Mouse (Mus musculus) liver, postnatal 0 days (tissue): Measurements from ENCODE around the gene Ubxn7. TPM values are rescaled to one million over a fixed set of nuclear protein-coding genes. Genes with fewer than 3 reads are reported as not detected.

Experiments
- ATAC-seq: fragments of 200-750 bp; cut with Nextera tagmentation; 2 replicates; pipeline ENCODE4 v1.8.0; 2017; ENCODE audit warnings: mild to moderate bottlenecking, moderate library complexity
- DNase-seq: peaks from one replicate; pipeline ENCODE4 v3.0.0-alpha.2; 2016
- H3K27ac ChIP-seq: fragments of 300-500 bp; sonication (generic); 2 replicates; pipeline ENCODE4 v1.5.1; 2014; ENCODE audit warnings: antibody characterized with exemption, moderate library complexity, mild to moderate bottlenecking, low read depth
- H3K27me3 ChIP-seq: fragments of 300-500 bp; sonication (generic); 2 replicates; pipeline ENCODE4 v1.6.1; 2014; ENCODE audit warnings: low read length, control low read depth, mixed read lengths; ENCODE audit not compliant: insufficient read depth
- H3K36me3 ChIP-seq: fragments of 300-500 bp; sonication (generic); replicated peaks from 2 replicates; pipeline ENCODE4 v1.6.1; 2014; ENCODE audit warnings: mild to moderate bottlenecking, control low read depth, low read length, moderate library complexity, mixed read lengths; ENCODE audit not compliant: insufficient read depth
- H3K4me1 ChIP-seq: fragments of 300-500 bp; sonication (generic); 2 replicates; pipeline ENCODE4 v1.6.1; 2014; ENCODE audit warnings: antibody characterized with exemption, mild to moderate bottlenecking, control low read depth; ENCODE audit not compliant: insufficient read depth
- H3K4me2 ChIP-seq: fragments of 300-500 bp; sonication (generic); 2 replicates; pipeline ENCODE4 v1.6.1; 2014; ENCODE audit warnings: low read depth, mild to moderate bottlenecking, low read length, moderate library complexity, mixed read lengths
- H3K4me3 ChIP-seq: fragments of 300-500 bp; sonication (generic); 2 replicates; pipeline ENCODE4 v1.5.1; 2014; ENCODE audit warnings: low read depth, low read length
- H3K9ac ChIP-seq: fragments of 300-500 bp; sonication (generic); replicated peaks from 2 replicates; pipeline ENCODE4 v1.6.1; 2014; ENCODE audit warnings: mild to moderate bottlenecking, moderate library complexity
- H3K9me3 ChIP-seq: fragments of 300-500 bp; sonication (generic); 2 replicates; pipeline ENCODE4 v1.6.1; 2016; ENCODE audit warnings: mild to moderate bottlenecking, control low read depth, low read length, mixed read lengths
- CTCF ChIP-seq: sonication (generic); IDR thresholded peaks from 2 replicates; pipeline ENCODE4 v1.5.1; 2016; ENCODE audit warnings: antibody characterized with exemption, low read depth
- EP300 ChIP-seq: IDR thresholded peaks from 2 replicates; pipeline ENCODE4 v1.6.1; 2016; ENCODE audit warnings: antibody characterized with exemption, low read depth, mild to moderate bottlenecking
- WGBS: fragments of 180-500 bp; shearing (Covaris S2); extraction: QIAGEN DNeasy Blood & Tissue Kit; methylation state at CpG from one replicate; pipeline ENCODE4 v1.1.7; 2014; ENCODE audit not compliant: insufficient replicate concordance; 5-methylcytosine and 5-hydroxymethylcytosine counted together
- polyA plus RNA-seq: library from polyadenylated mRNA; unstranded; fragments of >200 nt; fragmentation: Nextera tagmentation; extraction: Ambion mirVana; gene quantifications from 2 replicates; pipeline ENCODE4 v1.2.1, GENCODE M21; 2015

The Ubxn7 gene
- polyA plus RNA-seq, 1 experiment from 2014 or later = 4.7 TPM

DNA sequence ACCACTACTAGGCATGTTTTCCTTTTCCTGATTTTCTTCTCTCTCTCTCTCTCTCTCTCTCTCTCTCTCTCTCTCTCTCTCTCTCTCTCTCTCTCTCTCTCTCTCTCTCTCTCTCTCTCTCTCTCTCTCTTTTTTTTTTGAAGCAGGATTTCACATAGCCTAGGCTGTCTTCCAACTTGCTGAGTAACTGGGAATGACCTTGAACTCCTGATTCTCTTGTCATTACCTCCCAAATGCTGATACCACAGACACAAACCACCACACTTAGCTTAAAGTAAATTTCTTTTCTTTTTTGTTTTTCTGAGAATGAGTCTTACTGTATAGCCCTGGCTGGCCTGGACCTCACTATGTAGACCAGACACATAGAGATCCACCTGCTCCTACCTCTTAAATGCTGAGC lies 102.6 kb downstream of the Ubxn7 start:
- Histone ChIP-seq H3K27ac (peak overlapping the region; percentile 66; the same call in 1 of the 2 replicates), H3K4me3 (no peak overlapping the region), H3K9ac (no peak overlapping the region), H3K9me3 (no peaks in the 10 kb centered on the region), H3K4me2 (peak overlapping the region; percentile 90; the same call in 1 of the 2 replicates), H3K4me1 (peaks cover 35% of the 10 kb centered on the region), H3K27me3 (no peaks in the 10 kb centered on the region), H3K36me3 (0 out of 2 replicates have a peak, but pooled peaks cover 6% of the 10 kb centered on the region)
- DNase-seq (no peak), ATAC-seq (no peak)
- TF ChIP-seq EP300 = no peak
- no peak for TF ChIP-seq CTCF

DNA sequence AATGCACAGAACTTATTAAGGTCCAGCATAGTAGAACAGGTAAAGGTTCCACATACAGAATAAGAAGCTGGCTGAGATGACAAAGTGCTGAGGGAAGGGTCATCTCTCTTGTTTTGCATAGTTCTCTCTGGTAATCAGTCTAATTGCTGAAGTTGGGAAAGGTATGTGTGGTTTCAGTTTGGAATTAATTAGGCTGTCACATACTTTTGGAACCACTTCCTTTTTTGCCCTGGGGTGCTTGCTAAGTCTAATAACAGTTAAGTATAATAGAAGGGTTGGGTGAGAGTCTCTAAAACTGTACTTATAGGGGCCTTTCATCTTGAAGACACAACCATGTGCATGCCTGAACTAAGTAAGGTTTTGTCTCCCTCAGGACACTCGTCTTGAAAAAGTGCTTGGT lies 104.6 kb downstream of the Ubxn7 start:
- Histone ChIP-seq H3K4me1 (peaks cover 32% of the 10 kb centered on the region), H3K27ac (no peak overlapping the region), H3K27me3 (no peaks in the 10 kb centered on the region), H3K9ac (no peak overlapping the region), H3K36me3 (0 out of 2 replicates have a peak, but pooled peaks cover 11% of the 10 kb centered on the region), H3K9me3 (no peaks in the 10 kb centered on the region), H3K4me3 (no peak overlapping the region), H3K4me2 (no peak overlapping the region)
- TF ChIP-seq EP300 (no peak), CTCF (no peak)
- ATAC-seq = no peak
- 50% methylated on average over 1 of the region's 1 CpGs for WGBS
- DNase-seq = no peak

DNA sequence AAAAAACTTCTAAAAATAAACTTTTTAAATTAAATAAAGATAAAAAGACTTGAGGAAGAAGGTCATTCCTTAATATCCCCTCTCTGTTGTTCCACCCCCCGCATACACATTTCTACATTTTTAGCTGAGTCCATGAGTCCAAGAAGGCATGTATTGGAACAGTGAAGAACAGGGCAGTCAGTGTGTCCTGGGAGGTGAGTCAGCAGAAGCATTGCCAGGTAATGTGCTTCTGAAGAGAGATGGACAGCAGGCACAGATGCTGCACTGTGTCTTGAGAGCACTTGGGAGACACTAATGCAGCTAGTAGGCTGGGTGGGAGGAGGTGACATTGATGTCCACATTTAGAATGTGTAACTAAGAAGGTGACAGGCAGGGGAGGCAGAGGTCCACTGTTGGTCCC lies 105.2 kb downstream of the Ubxn7 start:
- H3K4me2 ChIP-seq = no peak overlapping the region
- no peak for ATAC-seq
- peaks cover 25% of the 10 kb centered on the region for H3K4me1 ChIP-seq
- no peak overlapping the region for H3K4me3 ChIP-seq
- no peak for TF ChIP-seq CTCF
- no peak for TF ChIP-seq EP300
- 0 out of 2 replicates have a peak, but pooled peaks cover 11% of the 10 kb centered on the region for H3K36me3 ChIP-seq
- no peak overlapping the region for H3K9ac ChIP-seq
- WGBS = 91% methylated on average over 1 of the region's 1 CpGs
- H3K27me3 ChIP-seq = no peaks in the 10 kb centered on the region
- no peaks in the 10 kb centered on the region for H3K9me3 ChIP-seq
- no peak overlapping the region for H3K27ac ChIP-seq
- no peak for DNase-seq

DNA sequence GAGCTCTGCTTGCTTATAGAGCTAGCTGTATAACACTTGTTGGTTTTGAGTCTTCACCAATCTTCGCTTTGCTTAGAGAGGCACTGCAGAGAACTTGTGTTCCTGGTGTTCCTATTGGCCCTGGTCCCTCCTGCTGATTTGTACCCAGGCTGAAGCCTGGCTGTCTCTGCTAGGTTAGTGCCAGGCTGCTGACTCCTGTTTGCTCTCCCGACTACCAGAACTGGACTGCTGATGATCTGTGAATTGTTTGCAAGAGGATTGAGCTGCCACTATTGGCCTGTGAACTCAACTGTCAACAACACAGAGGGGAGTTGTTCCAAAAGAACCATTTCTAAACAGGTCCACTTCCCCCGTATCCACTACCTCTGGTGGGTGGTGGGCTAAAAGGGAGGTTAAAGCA lies 109.4 kb downstream of the Ubxn7 start:
- Histone ChIP-seq H3K27ac (peak overlapping the region; percentile 67), H3K4me1 (peaks cover 20% of the 10 kb centered on the region), H3K4me2 (no peak overlapping the region), H3K9me3 (no peaks in the 10 kb centered on the region), H3K9ac (no peak overlapping the region), H3K27me3 (no peaks in the 10 kb centered on the region), H3K36me3 (0 out of 2 replicates have a peak, but pooled peaks cover 11% of the 10 kb centered on the region), H3K4me3 (no peak overlapping the region)
- ATAC-seq (peak; percentile 88), DNase-seq (no peak)
- no peak for TF ChIP-seq CTCF
- no peak for TF ChIP-seq EP300
- 78% methylated on average over 3 of the region's 3 CpGs for WGBS

Other genes with a start within 250 kb of the Ubxn7 start
- gene Pigx, start 232.5 kb upstream of the Ubxn7 start, polyA plus RNA-seq = 65.3 and 66.6 TPM in 2 replicates
- 5.3 and 5.4 TPM in 2 replicates for gene Cep19, start 232.5 kb upstream of the Ubxn7 start, polyA plus RNA-seq
- 18.5 and 20.5 TPM in 2 replicates for gene Nrros, start 166.7 kb upstream of the Ubxn7 start, polyA plus RNA-seq
- 0.94 and 1.2 TPM in 2 replicates for gene Bex6, start 152.4 kb upstream of the Ubxn7 start, polyA plus RNA-seq
- 3.1 and 3.4 TPM in 2 replicates for gene Fbxo45, start 85.1 kb upstream of the Ubxn7 start, polyA plus RNA-seq
- 10.7 and 10.8 TPM in 2 replicates for gene Wdr53, start 85.0 kb upstream of the Ubxn7 start, polyA plus RNA-seq
- not detected in 2 replicates for gene Smco1, start 60.8 kb upstream of the Ubxn7 start, polyA plus RNA-seq
- 8.7 and 10.7 TPM in 2 replicates for gene Rnf168, start 54.8 kb upstream of the Ubxn7 start, polyA plus RNA-seq
- gene Tm4sf19, start 68.2 kb downstream of the Ubxn7 start, polyA plus RNA-seq = not detected in 2 replicates
- 6.6 and 6.9 TPM in 2 replicates for gene Tctex1d2, start 87.4 kb downstream of the Ubxn7 start, polyA plus RNA-seq
- 25.4 and 32.9 TPM in 2 replicates for gene Pcyt1a, start 98.7 kb downstream of the Ubxn7 start, polyA plus RNA-seq
- gene Slc51a, start 155.6 kb downstream of the Ubxn7 start, polyA plus RNA-seq = 0.81 and 1.0 TPM in 2 replicates
- gene Zdhhc19, start 164.0 kb downstream of the Ubxn7 start, polyA plus RNA-seq = not detected in 2 replicates